Mouse (Mus musculus): ENCODE results near the gene Lgr6. TPM values are rescaled to one million over a fixed set of nuclear protein-coding genes. Genes with fewer than 3 reads are reported as not detected.

The Lgr6 gene
- polyA plus RNA-seq, 1 experiment from 2014 or later: 0.76 TPM

DNA sequence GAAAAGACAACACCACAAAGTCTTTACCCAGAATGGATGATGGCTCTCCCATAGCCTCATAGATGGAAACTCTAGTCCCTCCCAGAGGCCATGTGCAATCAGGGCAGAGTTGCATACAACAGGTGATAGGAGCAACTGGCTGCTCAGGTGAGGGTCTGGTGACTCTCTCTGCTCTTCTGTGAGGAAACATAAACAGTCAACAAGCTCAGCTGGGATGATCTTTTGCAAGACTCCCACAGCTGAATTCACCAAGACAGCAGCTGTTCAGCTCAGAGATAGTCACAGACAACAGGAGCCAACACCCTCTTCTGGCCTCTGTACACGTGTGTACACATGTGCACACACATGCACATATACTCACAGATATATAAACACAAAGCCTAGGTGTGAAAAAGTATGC lies 166.8 kb downstream of the Lgr6 start:
- no peak for ATAC-seq (ENCODE audit: low FRiP score, low TSS enrichment)
- Histone ChIP-seq H3K27me3 (ENCODE audit: insufficient read depth, low read length) (no peaks in the 10 kb centered on the region), H3K4me1 (ENCODE audit: insufficient read depth, low read length) (peaks cover 14% of the 10 kb centered on the region), H3K9me3 (ENCODE audit: low read length) (no peaks in the 10 kb centered on the region), H3K4me2 (replicated peaks; ENCODE audit: low read depth, low read length) (no peak overlapping the region), H3K36me3 (ENCODE audit: insufficient read depth, low read length) (no peaks in the 10 kb centered on the region), H3K4me3 (ENCODE audit: low read length) (no peak overlapping the region), H3K9ac (replicated peaks; ENCODE audit: low read length) (no peak overlapping the region), H3K27ac (ENCODE audit: low read length) (no peak overlapping the region)
- 85% methylated on average over 1 of the region's 1 CpGs for WGBS

DNA sequence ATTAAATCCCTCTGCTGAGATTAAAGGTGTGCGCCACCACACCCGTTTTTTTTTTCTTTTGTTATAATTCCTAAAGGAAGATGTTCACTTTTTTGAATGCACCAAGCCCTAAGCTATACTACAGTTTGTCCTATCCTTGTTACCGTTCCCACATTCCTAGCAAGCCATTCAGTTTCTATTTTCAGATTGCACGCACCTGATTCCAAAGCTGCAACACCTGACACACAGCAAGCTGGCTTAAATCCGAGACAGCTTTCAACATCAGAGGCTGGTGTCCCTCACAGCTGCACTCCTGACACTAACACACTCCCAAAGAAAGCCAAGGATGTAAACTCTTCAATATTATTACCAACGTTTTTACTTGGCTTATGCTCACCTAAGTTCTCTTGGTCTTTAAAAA lies 168.7 kb downstream of the Lgr6 start:
- Histone ChIP-seq H3K9ac (replicated peaks; ENCODE audit: low read length) (no peak overlapping the region), H3K27me3 (ENCODE audit: insufficient read depth, low read length) (no peaks in the 10 kb centered on the region), H3K36me3 (ENCODE audit: insufficient read depth, low read length) (no peaks in the 10 kb centered on the region), H3K4me1 (ENCODE audit: insufficient read depth, low read length) (peaks cover 17% of the 10 kb centered on the region), H3K4me2 (replicated peaks; ENCODE audit: low read depth, low read length) (no peak overlapping the region), H3K9me3 (ENCODE audit: low read length) (no peaks in the 10 kb centered on the region), H3K4me3 (ENCODE audit: low read length) (no peak overlapping the region), H3K27ac (ENCODE audit: low read length) (no peak overlapping the region)
- no peak for ATAC-seq (ENCODE audit: low FRiP score, low TSS enrichment)
- 86% methylated on average over 6 of the region's 6 CpGs for WGBS

Other genes starting within 250 kb of the Lgr6 start
- gene Ppp1r12b, start 149.3 kb downstream of the Lgr6 start, polyA plus RNA-seq (2015; fragmentation: Nextera tagmentation; extraction: Ambion mirVana): 5.4 and 6.1 TPM in 2 replicates
- 39.7 and 40.2 TPM in 2 replicates for gene Ube2t, start 142.7 kb downstream of the Lgr6 start, polyA plus RNA-seq (2015; fragmentation: Nextera tagmentation; extraction: Ambion mirVana)
- 0.99 and 1.6 TPM in 2 replicates for gene Ptpn7, start 27.4 kb upstream of the Lgr6 start, polyA plus RNA-seq (2015; fragmentation: Nextera tagmentation; extraction: Ambion mirVana)
- gene Arl8a, start 41.5 kb upstream of the Lgr6 start, polyA plus RNA-seq (2015; fragmentation: Nextera tagmentation; extraction: Ambion mirVana): 42.9 and 46.7 TPM in 2 replicates
- 0.10 TPM in 1 of 2 replicates, not detected in the other for gene Gpr37l1, start 62.4 kb upstream of the Lgr6 start, polyA plus RNA-seq (2015; fragmentation: Nextera tagmentation; extraction: Ambion mirVana)
- gene Elf3, start 153.3 kb upstream of the Lgr6 start, polyA plus RNA-seq (2015; fragmentation: Nextera tagmentation; extraction: Ambion mirVana): 41.8 and 44.1 TPM in 2 replicates
- 89.8 and 91.8 TPM in 2 replicates for gene Rnpep, start 178.8 kb upstream of the Lgr6 start, polyA plus RNA-seq (2015; fragmentation: Nextera tagmentation; extraction: Ambion mirVana)
- gene Timm17a, start 208.5 kb upstream of the Lgr6 start, polyA plus RNA-seq (2015; fragmentation: Nextera tagmentation; extraction: Ambion mirVana): 201 and 206 TPM in 2 replicates
- gene Lmod1, start 219.5 kb upstream of the Lgr6 start, polyA plus RNA-seq (2015; fragmentation: Nextera tagmentation; extraction: Ambion mirVana): 1.8 and 2.9 TPM in 2 replicates